ENCODE assay signal across 19 mouse cellular contexts in genomic region chr6:56328103-56328502, GRCm38 (mm10).
DNase-seq lines count a peak whose midpoint lies in the region; ATAC-seq and TF ChIP-seq lines count a peak whose summit lies in the region.
"Had no signal": no experiment of that assay in that cellular context is flagged by ENCODE, and none has a peak within 500 bp of the region (broad histone marks: within the 10 kb centered on the region; RNA-seq: fewer than 3 reads in every experiment).

No protein-coding gene starts in this region.

- no peaks in the 10 kb centered on the region for H3K4me1 ChIP-seq in kidney, postnatal 0 days (replicated peaks; ENCODE audit: insufficient read depth, low read length)
- no peaks in the 10 kb centered on the region for H3K4me1 ChIP-seq in kidney, embryonic 16.5 days (ENCODE audit: insufficient read depth, low read length)
- peaks cover 13% of the 10 kb centered on the region for H3K4me1 ChIP-seq in forebrain, embryonic 15.5 days
- 0 out of 2 replicates have a peak, but pooled peaks cover 10% of the 10 kb centered on the region for H3K4me1 ChIP-seq in neural tube, embryonic 15.5 days
- no peaks in the 10 kb centered on the region for H3K4me1 ChIP-seq in intestine, postnatal 0 days (replicated peaks; ENCODE audit: control insufficient read depth, insufficient read depth, low read length)
- H3K4me1 ChIP-seq: intestine, embryonic 15.5 days; kidney, embryonic 15.5 days; lung, embryonic 15.5 days had no signal

- H3K4me3 ChIP-seq in kidney, postnatal 0 days (replicated peaks; ENCODE audit: low read depth, low read length) = no peak overlapping the region
- no peak overlapping the region for H3K4me3 ChIP-seq in kidney, embryonic 16.5 days (ENCODE audit: low read length)
- H3K4me3 ChIP-seq in forebrain, embryonic 15.5 days = no peak overlapping the region
- no peak overlapping the region for H3K4me3 ChIP-seq in neural tube, embryonic 15.5 days (replicated peaks)
- no peak overlapping the region for H3K4me3 ChIP-seq in intestine, postnatal 0 days (ENCODE audit: low read depth, low read length)
- H3K4me3 ChIP-seq: embryonic facial prominence, embryonic 13.5 days; heart, embryonic 10.5 days; intestine, embryonic 15.5 days; kidney, embryonic 15.5 days; lung, embryonic 15.5 days had no signal

- no peak overlapping the region for H3K4me2 ChIP-seq in kidney, postnatal 0 days (ENCODE audit: low read length)
- H3K4me2 ChIP-seq in kidney, embryonic 16.5 days (replicated peaks; ENCODE audit: low read depth, low read length) = no peak overlapping the region
- H3K4me2 ChIP-seq in forebrain, embryonic 15.5 days (replicated peaks) = no peak overlapping the region
- no peak overlapping the region for H3K4me2 ChIP-seq in neural tube, embryonic 15.5 days
- no peak overlapping the region for H3K4me2 ChIP-seq in intestine, postnatal 0 days (replicated peaks; ENCODE audit: low read depth)
- H3K4me2 ChIP-seq: embryonic facial prominence, embryonic 13.5 days; intestine, embryonic 15.5 days; kidney, embryonic 15.5 days; lung, embryonic 15.5 days had no signal

- no peaks in the 10 kb centered on the region for H3K36me3 ChIP-seq in kidney, postnatal 0 days (ENCODE audit: insufficient read depth, low read length)
- no peaks in the 10 kb centered on the region for H3K36me3 ChIP-seq in kidney, embryonic 16.5 days (ENCODE audit: insufficient read depth, low read length)
- no peaks in the 10 kb centered on the region for H3K36me3 ChIP-seq in forebrain, embryonic 15.5 days
- H3K36me3 ChIP-seq in neural tube, embryonic 15.5 days = no peaks in the 10 kb centered on the region
- no peaks in the 10 kb centered on the region for H3K36me3 ChIP-seq in intestine, postnatal 0 days (ENCODE audit: control insufficient read depth, insufficient read depth)
- H3K36me3 ChIP-seq: embryonic facial prominence, embryonic 13.5 days; heart, embryonic 10.5 days; intestine, embryonic 15.5 days; kidney, embryonic 15.5 days; lung, embryonic 15.5 days had no signal

- H3K27me3 ChIP-seq in kidney, postnatal 0 days (ENCODE audit: insufficient read depth, low read length) = no peaks in the 10 kb centered on the region
- no peaks in the 10 kb centered on the region for H3K27me3 ChIP-seq in kidney, embryonic 16.5 days (ENCODE audit: insufficient read depth, low read length)
- no peaks in the 10 kb centered on the region for H3K27me3 ChIP-seq in forebrain, embryonic 15.5 days
- no peaks in the 10 kb centered on the region for H3K27me3 ChIP-seq in neural tube, embryonic 15.5 days (replicated peaks)
- H3K27me3 ChIP-seq in intestine, postnatal 0 days (replicated peaks; ENCODE audit: control insufficient read depth, insufficient read depth, low read length) = no peaks in the 10 kb centered on the region
- H3K27me3 ChIP-seq: embryonic facial prominence, embryonic 13.5 days; intestine, embryonic 15.5 days; kidney, embryonic 15.5 days; lung, embryonic 15.5 days had no signal

- no peaks in the 10 kb centered on the region for H3K9me3 ChIP-seq in kidney, postnatal 0 days (replicated peaks; ENCODE audit: low read length)
- H3K9me3 ChIP-seq in kidney, embryonic 16.5 days (ENCODE audit: low read length) = no peaks in the 10 kb centered on the region
- H3K9me3 ChIP-seq in forebrain, embryonic 15.5 days = no peaks in the 10 kb centered on the region
- no peaks in the 10 kb centered on the region for H3K9me3 ChIP-seq in neural tube, embryonic 15.5 days (replicated peaks)
- H3K9me3 ChIP-seq in intestine, postnatal 0 days (ENCODE audit: control insufficient read depth) = no peaks in the 10 kb centered on the region
- H3K9me3 ChIP-seq: embryonic facial prominence, embryonic 13.5 days; heart, embryonic 10.5 days; intestine, embryonic 15.5 days; kidney, embryonic 15.5 days; lung, embryonic 15.5 days had no signal

- no peak overlapping the region for H3K27ac ChIP-seq in kidney, postnatal 0 days
- H3K27ac ChIP-seq in kidney, embryonic 16.5 days (ENCODE audit: low read length) = no peak overlapping the region
- H3K27ac ChIP-seq in forebrain, embryonic 15.5 days (replicated peaks) = no peak overlapping the region
- H3K27ac ChIP-seq in neural tube, embryonic 15.5 days (replicated peaks) = no peak overlapping the region
- H3K27ac ChIP-seq in intestine, postnatal 0 days (ENCODE audit: low read depth, low read length) = no peak overlapping the region
- H3K27ac ChIP-seq: embryonic facial prominence, embryonic 13.5 days; heart, embryonic 10.5 days; intestine, embryonic 15.5 days; kidney, embryonic 15.5 days; liver, embryonic 14.5 days; lung, embryonic 15.5 days; stomach, postnatal 0 days had no signal

- WGBS in kidney, postnatal 0 days = 17% methylated on average over 1 of the region's 1 CpGs
- WGBS in kidney, embryonic 16.5 days = 42% methylated on average over 1 of the region's 1 CpGs
- WGBS in forebrain, embryonic 15.5 days = 2% methylated on average over 1 of the region's 1 CpGs
- WGBS in neural tube, embryonic 15.5 days = 15% methylated on average over 1 of the region's 1 CpGs
- WGBS in intestine, postnatal 0 days = 50% methylated on average over 1 of the region's 1 CpGs

- no peak overlapping the region for H3K9ac ChIP-seq in kidney, postnatal 0 days (ENCODE audit: low read depth, low read length)
- no peak overlapping the region for H3K9ac ChIP-seq in kidney, embryonic 16.5 days (replicated peaks; ENCODE audit: low read length)
- no peak overlapping the region for H3K9ac ChIP-seq in forebrain, embryonic 15.5 days (replicated peaks)
- H3K9ac ChIP-seq in neural tube, embryonic 15.5 days (replicated peaks) = no peak overlapping the region
- H3K9ac ChIP-seq in intestine, postnatal 0 days (ENCODE audit: low read depth, low read length) = no peak overlapping the region
- H3K9ac ChIP-seq: embryonic facial prominence, embryonic 13.5 days; intestine, embryonic 15.5 days; kidney, embryonic 15.5 days; liver, embryonic 14.5 days; lung, embryonic 15.5 days had no signal

- TF ChIP-seq CTCF in kidney, postnatal 0 days (IDR thresholded peaks at IDR 0.05; ENCODE audit: low read depth) = no peak
- no peak for TF ChIP-seq CTCF in intestine, postnatal 0 days (IDR thresholded peaks at IDR 0.05; ENCODE audit: low read depth)

- DNase-seq in kidney, postnatal 0 days (ENCODE audit: low spot score) = peak; percentile 8
- peak; percentile 48 for DNase-seq in brain, adult 2 months (ENCODE audit: low read depth, low spot score)
- no peak for DNase-seq in left cerebral cortex, adult 11 months (ENCODE audit: low spot score)
- no peak for DNase-seq in layer of hippocampus, postnatal 36 days
- DNase-seq: B cell, adult 2 months; cerebellum, adult 8-10 months; lung, postnatal 4 days; right cerebral cortex, adult 18-20 months had no signal

- no peak for ATAC-seq in kidney, postnatal 0 days (replicated peaks; ENCODE audit: low FRiP score, low read depth)
- ATAC-seq in kidney, embryonic 16.5 days (ENCODE audit: low FRiP score, low TSS enrichment) = no peak
- 0 out of 2 replicates have a peak, but pooled peaks have one; percentile 26 for ATAC-seq in forebrain, embryonic 15.5 days (replicated peaks)
- peak; percentile 73 for ATAC-seq in neural tube, embryonic 15.5 days (ENCODE audit: low FRiP score)
- ATAC-seq in intestine, postnatal 0 days = no peak
- ATAC-seq: intestine, embryonic 15.5 days had no signal

Comparison
In these comparisons a context has a peak if more than half of its experiments do, and no peak if none do; other contexts are left out.
1. ATAC-seq: peak in forebrain, embryonic 15.5 days (single experiment) and neural tube, embryonic 15.5 days (single experiment); none in kidney, postnatal 0 days (single experiment), kidney, embryonic 16.5 days (single experiment) and intestine, postnatal 0 days (single experiment).
2. DNase-seq: peak in kidney, postnatal 0 days (single experiment) and brain, adult 2 months (single experiment); none in left cerebral cortex, adult 11 months (single experiment) and layer of hippocampus, postnatal 36 days (0 of 2).